Mouse (Mus musculus): ENCODE results near the gene Mgea5.

GRCm38 (mm10) chr19:45748691-45749242, 34.9 kb downstream of the Mgea5 start:
- no peak for TF ChIP-seq CTCF (IDR thresholded peaks at IDR 0.05; ENCODE audit: low read depth, low read length)
- TF ChIP-seq GATA1 (IDR thresholded peaks at IDR 0.05; ENCODE audit: borderline replicate concordance, low read length) = no peak
- TF ChIP-seq POLR2AphosphoS5 (IDR thresholded peaks at IDR 0.05; ENCODE audit: insufficient replicate concordance, low read depth, low read length) = no peak
- TF ChIP-seq TAL1 (conservative IDR thresholded peaks at IDR 0.05; ENCODE audit: low read depth, low read length) = no peak

All from G1E (cell line).